Mouse (Mus musculus) stomach, postnatal 0 days (tissue): ENCODE data around the gene Nol12.

ENCODE experiments used
- CTCF ChIP-seq: IDR thresholded peaks from 2 replicates; pipeline ENCODE4 v1.5.1; 2016; ENCODE audit warnings: antibody characterized with exemption, low read depth, mild to moderate bottlenecking, moderate library complexity
- EP300 ChIP-seq: optimal IDR thresholded peaks from 2 replicates; pipeline ENCODE3; 2016; ENCODE audit warnings: antibody characterized with exemption

DNA sequence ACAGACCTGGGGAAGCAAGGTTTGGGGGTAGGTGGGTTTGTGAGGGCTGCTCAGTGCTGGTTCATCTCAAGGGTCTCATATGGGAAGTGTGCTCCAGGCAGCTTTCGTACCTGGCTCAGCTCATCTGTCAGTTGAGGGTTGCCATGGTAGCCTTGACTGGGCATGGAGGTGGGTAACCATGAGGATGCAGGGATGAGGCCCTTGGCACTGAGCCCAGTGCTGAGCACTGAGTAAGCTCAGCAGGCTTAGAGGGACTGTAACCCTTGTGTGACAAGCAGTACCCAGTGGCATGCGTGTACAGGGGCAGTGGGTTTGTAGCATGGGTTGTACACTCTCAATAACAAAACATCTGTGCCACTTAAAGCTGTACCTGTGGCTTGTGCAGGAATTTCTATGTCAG is 3.2 kb downstream of the Nol12 start:
- TF ChIP-seq CTCF = no peak
- TF ChIP-seq EP300 = no peak
